Mouse (Mus musculus): ENCODE data around the gene Chmp4b.

- no peak for TF ChIP-seq CTCF (IDR thresholded peaks at IDR 0.05; ENCODE audit: borderline replicate concordance, insufficient read depth, low read depth, low read length)
- no peak for TF ChIP-seq POLR2A (IDR thresholded peaks at IDR 0.05; ENCODE audit: borderline replicate concordance, insufficient read depth, low read length)
Observed at GRCm38 (mm10) chr2:154693941-154694256, 42.4 kb downstream of the Chmp4b start.
